Mouse (Mus musculus) urinary bladder, adult 18-20 months (tissue): ENCODE results near the gene Ankrd28.

Experiments
- DNase-seq, 2 experiments: peaks; one replicate each; pipeline ENCODE4 v3.0.0; 2022; ENCODE audit warnings: low spot score in 2 of 2, mixed read lengths in 2 of 2

Gene Ankrd28

DNA sequence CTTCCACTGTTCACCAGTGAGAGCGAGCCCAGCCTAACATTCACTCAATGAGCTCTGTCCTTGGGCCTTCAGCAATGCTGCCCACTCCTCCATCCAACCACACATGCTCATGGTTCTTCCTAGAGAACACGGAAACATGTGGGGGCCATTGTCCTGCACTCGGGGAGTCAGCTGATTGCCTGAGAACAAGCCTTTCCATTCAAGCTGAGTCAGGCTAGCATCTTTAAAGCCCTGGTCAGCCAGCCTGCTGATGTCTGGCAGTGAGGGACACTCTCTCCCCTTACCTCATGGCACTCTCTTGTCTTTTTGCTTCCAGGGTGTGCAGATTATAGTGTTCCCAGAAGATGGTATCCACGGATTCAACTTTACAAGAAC, 164.9 kb downstream of the Ankrd28 start:
- DNase-seq, result no peak

DNA sequence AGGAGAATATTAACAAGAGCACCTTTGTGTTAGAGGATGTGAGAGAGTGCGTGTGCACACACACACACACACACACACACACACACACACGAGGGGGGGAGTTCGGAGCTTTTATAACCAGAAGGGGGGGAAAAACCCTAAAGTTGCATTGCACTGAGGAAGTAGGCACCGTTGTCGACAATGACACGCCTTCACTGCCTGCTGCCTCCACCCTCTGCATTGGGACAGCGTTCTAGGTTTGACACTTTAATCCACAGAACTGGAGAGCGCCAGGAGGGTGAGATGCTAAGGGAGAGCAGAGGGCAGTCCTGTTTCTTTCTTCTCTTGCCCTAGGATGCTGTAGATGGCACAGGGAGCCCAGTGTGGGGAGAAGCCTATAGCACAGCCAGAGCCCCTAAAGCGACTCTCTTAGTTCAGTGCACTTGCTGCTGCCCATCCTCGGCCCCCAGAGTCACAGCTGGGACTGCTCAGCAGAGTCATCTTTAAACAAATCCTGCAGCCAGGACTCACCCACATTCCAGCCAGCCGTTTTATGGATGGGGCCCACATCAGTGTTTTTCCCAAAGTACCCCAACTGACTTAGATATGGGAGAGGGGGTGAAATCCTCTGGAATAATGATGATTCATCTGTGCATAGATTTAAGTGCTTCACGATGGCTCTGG, 165.4 kb downstream of the Ankrd28 start:
- no peak for DNase-seq

DNA sequence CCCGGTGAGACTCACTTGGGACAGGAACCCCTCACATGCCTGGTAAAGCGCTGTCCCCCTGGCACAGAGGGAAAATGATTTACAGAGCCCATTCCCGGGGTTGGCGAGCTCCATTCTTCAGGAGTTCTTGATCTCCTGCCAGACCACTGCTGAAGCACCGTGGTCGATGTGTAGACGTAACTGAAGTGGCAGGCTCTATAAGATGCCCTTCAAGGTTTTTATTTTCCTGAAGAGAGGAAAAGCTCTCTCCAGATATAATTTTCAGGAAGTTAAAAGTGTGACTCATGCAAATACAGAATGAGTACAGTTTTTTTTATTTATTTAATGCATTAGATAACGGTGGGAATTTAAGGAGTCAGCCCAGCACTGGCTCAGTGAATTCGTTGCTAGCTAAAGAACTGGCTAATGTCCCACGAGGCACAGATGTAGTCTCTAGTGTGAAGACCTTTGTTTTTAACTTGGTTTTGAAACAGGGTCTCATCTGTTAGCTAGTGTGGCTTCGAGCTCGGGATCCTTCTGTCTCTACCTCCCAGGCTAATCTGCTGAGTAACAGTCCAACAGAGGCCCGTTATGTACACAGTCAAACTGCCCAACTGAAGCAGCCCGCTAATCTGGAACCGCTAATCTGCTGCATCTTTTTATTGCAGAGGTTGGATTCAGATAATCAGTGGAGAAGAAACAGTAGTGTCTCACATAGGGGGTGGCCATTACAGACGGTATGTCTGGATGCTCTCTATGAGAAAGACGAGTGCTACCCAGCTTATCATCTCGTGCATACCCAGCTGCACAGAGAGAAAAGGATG, 166.2 kb downstream of the Ankrd28 start:
- no peak for DNase-seq

DNA sequence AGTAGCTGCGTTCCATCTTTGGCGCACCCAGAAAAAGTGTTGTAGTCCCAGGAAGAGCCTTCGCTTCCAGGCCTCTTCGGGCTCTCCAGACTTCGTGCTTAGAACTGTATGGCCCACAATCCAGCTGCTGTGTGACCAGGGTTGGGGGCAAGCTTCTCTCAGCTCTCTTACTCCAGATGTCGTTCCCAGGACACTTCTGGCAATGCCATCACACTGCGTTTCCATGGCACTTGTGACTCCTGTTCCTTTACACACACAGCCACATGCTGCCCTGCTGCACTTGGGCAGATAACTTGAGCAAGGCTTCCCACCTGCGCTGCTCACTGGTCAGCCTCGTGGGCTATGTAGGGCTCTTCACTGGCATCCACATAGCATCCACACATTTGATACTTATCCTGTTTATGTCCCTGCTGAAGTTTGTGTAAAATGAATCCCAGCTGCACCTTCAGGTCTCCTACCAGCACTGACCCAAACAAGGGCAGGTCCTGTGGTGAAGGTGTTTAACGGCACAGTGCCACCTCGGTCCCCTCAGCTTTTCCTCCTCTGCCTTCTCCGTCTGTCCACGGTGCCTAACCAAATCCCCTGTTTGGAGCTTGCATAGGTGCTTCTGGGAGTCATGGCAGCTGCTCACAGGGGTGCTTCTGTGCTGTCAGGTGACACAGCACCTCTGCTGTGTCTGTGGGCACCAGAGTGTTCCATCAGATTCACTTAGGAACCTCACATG, 166.9 kb downstream of the Ankrd28 start:
- no peak for DNase-seq

DNA sequence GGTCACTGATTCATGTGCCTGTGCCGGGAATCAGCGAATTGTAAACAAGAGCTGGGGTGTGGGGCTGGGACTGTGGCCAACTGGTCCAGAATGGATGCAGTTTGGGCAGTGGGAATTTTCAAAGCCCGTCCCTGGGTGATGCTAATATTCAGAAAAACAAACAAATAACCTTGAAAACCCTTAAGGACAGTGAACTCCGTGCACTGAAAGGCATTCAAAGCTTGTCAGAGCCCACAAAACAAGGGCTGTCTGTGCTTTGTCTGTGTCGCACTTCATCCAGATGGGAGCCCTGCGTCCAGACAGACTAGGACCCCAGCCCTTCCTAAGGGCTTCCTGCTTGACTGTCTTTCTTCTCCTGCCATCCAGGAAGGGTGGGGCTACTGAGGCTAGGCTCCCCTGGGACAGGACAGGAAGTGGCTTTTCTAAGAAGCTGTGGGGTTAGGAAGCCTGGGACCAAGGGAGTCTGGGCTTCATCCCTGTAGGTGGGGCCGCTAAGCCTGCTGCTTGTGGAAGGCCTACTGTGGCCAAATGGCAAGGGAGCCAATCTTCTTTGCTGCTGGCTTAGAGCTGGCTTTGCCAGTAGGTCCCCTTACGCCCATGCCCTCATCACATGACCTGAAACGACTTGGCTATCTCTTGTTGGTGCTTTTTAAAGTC, 167.8 kb downstream of the Ankrd28 start:
- DNase-seq, result peak in 1 of 2 experiments; percentile 54

DNA sequence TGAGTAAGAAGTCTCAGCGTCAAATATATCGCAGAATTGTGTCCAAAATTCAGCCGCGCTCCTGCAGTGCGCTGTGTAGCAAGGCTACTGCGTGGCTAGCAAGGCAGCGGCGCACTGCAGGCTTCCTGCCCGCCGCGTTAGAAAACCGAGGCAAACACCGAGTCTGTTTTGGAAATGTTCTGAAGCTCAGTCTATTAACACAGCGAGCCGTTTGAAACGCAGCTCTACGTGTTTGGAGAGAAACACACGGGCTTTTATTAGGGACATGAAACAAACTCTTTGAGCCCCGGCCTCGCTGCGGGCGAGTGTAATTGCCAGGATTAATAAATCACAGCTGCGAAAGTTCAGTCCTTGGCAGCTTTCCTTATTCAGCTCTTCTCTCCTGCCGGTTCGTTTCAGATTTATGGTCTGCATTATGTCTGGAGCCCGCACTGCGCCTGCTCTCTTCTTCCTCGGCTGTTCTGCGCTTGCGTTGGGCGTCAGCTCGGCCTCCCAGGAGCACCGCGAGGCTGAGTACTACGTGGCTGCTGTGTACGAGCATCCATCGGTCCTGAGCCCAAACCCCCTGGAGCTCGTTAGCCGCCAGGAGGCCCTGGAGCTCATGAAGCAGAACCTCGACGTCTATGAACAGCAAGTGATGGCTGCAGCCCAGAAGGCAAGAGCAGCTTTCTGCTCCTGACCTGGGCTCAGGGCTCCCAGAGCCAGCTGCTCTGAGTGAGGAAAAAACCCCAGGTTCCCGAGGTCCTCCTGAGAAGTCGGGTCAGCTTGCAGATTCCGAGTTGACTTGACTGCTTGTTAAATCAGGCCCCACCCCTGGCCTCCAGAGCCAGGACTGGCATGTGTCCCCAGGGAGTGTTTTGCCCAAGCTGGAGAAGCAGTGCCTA, 168.5 kb downstream of the Ankrd28 start:
- DNase-seq, result peak; percentile 72 to 87

DNA sequence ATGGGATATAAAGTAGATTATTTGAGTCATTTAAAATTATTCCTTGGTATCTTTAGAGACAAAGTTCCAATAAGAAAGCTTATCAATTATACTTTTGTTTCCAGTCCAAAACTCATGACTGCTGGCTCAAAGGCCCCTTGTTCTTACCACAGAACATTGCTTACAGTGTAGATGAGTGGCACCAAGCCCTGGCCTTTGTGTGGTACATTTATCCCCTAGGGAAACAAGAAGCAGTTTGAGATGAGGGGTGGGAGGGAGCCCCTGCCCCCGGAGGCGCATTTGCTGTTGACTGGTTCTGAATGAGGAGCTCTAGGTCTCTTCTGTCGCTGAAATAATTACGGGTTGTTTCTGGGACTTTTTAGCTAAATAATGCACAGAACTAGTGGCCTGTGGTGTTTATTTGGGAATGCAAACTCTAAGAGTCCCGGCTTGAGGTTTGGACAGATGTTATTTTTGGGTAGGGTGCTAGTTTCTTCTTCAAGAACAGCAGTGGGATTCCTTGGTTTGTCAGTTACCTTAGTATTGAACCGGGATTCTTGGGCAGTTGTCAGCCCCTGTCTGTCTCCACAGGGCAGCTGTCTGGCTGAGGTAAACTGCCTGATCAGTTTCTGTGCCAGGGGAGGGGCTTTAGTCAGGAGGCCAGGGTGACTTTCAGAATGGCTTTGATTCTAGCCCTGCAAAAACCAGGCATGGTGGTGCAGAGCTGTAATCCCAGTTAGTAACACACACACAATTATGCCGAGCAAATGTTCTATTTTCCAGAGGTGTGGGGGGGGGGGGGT, 169.9 kb downstream of the Ankrd28 start:
- no peak for DNase-seq

DNA sequence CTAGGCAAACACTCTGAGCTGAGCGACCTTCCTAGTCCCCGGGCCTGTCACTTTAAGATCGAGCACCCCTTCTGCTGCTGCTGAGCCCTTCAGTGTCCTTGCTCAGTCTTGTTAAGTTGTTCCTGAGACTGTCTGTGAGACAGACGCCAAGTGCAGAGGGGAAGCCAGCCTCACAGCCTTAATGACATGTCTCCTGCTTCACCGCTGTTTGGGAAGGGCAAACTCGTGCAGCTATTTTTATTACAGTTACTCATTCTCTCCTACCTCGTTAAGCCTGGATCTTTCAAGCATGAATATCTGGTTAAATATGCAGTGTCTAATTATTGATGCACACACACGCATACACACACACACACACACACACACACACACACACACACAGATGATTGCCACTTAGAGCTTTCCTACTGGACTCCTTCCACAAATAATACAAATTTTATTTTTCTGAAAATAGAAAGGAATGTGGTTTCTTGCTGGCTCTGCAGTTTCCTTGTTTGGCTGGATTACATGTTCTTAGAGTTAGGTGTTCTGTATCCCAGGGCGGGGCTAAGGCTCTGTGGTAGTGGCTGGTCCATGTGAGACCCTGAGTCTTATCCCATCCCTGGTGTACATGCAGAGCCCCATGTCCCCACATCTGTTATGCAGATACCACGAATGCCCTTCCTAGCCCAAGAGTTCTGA, 170.8 kb downstream of the Ankrd28 start:
- no peak for DNase-seq

DNA sequence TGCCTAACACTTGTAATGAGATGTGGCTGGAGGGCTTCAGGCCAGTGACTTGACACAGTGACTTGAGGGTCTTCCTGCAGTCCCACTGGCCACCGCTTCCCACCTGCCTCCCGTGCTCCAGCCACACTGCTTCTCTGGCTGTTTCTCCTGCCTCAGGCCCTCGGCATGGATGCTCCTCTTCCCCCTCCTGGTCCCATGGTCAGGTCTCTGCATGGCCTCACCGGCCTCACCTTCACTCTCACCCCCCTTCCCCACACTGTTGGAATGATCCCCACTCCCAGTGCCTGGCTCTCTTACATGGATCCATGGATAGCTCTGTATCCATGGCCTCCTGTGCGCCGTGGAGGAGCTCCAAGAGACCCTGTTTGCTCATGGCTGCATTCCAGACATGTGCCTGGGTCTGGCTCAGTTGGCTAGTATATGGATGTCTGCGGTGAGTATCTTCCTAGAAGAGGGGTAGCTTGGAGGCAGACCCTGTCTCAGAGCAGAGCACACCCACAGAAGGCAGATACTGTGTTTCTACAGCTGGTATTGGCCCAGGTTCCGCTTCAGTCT, 172.2 kb downstream of the Ankrd28 start:
- DNase-seq, result no peak

DNA sequence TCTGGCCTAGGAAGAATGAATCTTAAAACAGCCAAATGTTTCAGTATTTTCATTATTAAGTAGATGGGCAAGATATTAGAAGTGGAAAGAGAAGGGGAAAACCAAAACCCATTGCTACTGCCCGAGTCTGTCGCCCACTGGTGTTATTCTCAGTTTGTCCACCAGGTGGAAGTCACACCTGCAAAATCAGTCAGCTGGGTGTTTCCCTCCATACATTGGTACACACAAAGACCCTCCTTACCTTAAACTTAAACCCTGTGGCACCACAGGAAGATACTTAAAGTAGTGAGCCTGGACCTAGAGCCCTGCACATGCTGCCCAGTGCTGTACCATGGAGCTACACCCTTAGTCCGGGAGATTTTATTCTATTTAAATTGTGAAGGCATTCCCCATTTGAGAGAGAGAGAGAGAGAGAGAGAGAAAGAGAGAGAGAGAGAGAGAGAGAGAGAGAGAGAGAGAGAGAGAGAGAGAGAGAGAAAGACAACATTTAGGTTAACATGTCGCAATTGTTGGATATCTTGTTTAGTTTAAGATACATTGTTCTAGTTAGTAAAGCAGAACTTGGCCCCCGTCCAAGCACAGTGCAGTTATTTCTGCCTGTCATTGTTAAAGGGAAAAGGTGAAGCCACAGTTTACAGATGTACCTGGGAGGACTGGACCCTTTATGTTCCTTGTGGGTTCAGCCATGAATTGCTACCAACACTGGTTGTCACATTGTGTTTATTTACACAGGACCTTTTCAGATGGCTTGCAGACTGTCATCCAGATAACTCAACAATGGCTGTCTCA, 173.4 kb downstream of the Ankrd28 start:
- no peak for DNase-seq

DNA sequence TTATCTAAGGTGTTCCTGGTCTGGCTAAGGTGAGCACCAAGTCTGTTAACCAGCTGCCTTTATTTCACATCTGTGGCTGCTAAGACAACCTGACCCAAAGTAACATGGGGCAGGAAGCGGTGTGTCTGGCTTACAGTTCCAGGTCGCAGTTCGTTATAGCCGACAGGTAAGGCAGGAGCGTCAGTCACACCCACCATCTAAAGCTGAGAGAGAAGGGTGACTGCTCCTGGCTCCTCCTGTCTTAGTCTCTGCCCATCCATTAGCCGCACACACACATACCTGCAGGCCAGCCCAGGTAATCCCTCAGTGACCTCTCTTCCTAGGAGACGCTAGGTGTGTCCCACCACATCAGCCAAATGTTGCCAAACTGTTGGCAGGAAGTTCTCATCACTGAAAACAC, 174.1 kb downstream of the Ankrd28 start:
- no peak for DNase-seq

DNA sequence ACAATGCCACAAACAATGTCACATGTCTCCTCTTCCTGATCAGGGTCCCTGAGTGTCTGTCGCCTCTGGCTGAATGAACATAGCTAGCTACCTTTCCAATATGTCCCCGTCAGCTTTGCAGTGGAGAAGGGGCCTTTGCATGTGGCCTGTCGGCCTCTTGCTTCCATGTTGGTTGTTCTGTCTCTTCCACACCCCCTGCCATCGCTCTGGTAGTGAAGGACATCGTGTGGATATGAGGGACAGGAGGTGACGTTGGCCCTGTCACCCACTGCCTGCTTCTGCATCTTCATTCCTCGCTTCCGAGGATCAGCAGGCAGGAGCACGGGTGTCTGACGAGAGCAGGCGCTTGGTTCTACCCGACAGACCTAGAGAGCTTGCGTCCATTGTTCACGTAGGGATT, 175.0 kb downstream of the Ankrd28 start:
- no peak for DNase-seq

DNA sequence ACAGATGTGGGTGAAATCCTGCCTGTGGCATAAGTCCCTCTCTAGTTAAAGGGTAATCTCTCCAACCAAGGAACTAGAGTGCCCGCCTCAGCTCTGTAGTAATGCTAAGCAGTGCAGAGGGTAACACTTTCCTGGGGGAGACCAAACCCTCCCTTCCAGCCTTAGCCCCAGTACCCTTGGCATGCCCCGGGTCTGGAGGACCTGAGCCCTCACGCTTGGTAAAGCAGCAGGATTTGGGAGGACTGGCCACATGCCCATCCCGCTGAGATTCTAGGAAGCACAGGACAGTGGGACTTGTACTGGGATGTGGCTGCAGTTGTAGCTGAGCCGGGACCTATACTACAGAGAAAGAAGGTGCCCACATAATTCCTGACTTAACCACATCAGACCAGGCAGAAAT, 175.6 kb downstream of the Ankrd28 start:
- no peak for DNase-seq

DNA sequence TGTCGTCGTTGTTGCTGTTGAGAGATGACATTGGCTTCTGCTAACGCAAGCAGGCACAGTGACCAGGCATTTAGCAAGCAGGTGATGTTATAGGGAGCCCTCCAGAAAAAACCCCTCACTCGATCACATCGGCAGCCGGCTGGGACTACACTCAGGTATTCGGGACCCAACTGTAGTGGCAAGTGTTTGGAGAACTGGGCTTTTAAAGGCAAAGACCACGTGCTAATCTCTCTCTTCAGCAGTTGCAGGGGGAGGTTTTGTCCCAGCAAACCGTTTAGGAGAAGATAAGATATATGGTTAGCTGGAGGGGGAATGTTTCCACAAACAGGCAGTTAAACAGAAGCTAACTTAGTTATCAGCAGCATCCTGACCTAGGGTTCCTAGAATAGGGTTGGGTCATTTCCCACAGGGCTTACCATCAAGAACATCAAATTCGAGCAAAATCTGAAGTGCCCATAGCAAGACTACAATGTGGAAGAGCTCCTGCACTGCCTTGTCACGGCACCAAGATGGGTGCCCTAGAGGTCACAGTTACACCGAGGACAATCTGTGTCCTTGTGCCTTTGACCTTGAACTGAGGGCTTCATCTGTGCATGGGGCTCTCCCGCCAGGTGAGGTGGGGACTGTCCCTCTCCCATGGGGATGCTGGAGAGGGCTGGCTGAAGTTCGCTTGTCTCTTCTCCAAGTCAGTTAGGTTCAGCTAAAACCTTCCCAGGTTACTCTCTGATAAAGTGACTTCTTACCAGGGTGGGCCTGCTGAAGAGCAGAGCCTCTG, 177.2 kb downstream of the Ankrd28 start:
- no peak for DNase-seq

DNA sequence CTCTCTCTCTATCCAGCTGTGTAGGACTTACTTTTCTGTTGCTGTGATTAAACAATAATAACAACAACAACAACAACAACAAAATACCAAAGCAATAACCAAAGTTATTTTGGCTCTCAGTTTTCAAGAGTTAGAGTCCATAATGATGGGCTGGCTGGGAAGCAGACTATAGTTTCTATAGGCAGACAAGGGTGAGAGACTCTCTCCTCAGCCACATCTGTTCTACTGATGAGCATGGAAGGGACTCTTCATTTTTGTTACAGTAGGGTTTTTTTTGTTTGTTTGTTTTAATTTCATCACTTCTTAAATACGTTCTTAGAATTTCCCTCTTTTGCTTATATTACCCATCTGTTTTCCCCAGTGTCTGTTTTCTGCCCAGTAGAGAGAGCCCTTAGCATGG, 177.8 kb downstream of the Ankrd28 start:
- DNase-seq, result no peak

DNA sequence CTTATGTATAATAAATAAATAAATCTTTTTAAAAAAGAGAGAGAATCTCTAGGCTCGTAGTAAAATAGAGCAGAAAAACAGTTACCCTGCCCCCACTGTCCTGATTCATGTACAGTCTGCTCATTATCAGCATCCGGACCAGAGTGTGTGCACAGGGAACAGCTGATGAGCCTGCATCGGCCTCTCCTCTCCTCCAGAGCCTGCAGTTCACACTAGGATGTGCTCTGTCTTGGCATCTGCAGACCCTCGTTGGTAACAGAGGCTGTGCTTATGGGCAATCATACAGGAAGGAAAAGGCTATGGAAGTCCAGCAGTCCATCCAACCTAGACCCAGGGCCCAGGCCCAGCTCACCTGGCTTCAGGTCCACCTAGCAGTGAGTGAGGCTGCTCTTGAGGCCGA, 178.3 kb downstream of the Ankrd28 start:
- no peak for DNase-seq

DNA sequence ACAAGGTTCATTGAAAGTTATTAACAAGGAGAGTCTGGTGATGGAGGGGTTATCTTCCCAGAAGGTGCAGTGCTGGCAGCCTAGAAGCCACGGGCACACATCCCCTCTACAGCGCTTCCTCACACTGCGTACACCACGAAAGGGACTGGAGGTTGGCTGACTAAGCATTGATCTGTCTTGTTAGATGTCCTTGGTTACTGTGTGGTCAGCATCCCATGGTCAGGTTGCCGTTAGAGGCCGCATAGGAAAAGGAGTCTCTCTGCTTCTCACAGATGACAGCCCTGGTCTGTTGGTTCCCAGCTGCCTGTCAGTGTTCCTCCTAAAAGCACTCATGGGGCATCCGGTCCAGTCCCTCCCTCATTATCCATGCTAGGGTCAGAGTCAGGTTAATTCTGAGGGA, 179.2 kb downstream of the Ankrd28 start:
- DNase-seq, result no peak

DNA sequence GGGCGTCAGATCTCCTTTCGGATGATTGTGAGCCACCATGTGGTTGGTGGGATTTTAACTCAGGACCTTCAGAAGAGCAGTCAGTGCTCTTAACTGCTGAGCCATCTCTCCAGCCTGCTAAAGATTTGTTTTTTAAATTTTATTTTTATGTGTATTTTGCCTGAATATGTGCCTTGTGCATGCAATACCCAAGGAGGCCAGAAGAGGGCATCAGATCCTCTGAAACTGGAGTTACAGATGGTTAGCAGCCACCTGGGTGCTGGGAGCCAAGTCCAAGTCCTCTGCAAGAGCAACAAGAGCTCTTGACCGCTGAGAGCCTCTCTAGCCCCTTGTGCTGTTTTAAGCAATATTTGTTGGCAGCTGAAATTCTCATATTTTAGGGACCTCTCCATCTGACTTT, 180.1 kb downstream of the Ankrd28 start:
- DNase-seq, result no peak
